Mouse (Mus musculus) stomach, adult 2 months (tissue): ENCODE measurements around the gene Tgm2. TPM values are rescaled to one million over a fixed set of nuclear protein-coding genes. Genes with fewer than 3 reads are reported as not detected.

Experiments
- polyA plus RNA-seq: library from polyadenylated mRNA; depleted of rRNA; stranded (reverse); fragments of >200 nt; gene quantifications from 2 replicates; pipeline ENCODE4 v1.2.3, GENCODE M21; 2012; rRNA removed

The Tgm2 gene
- 48.6 and 73.7 TPM in 2 replicates for polyA plus RNA-seq

GRCm38 (mm10) chr2:158146223-158146622 is at the start of gene Tgm2:
TSS of gene Tgm2 (minus strand) at chr2:158146436.

Other genes starting within 250 kb of the Tgm2 start
- 0.60 and 2.5 TPM in 2 replicates for gene Vstm2l, start 231.8 kb downstream of the Tgm2 start, polyA plus RNA-seq
- gene Tti1, start 118.0 kb downstream of the Tgm2 start, polyA plus RNA-seq: 4.9 and 7.5 TPM in 2 replicates
- 9.0 and 10.0 TPM in 2 replicates for gene Rprd1b, start 117.9 kb downstream of the Tgm2 start, polyA plus RNA-seq
- gene D630003M21Rik, start 82.8 kb upstream of the Tgm2 start, polyA plus RNA-seq: 1.8 and 2.1 TPM in 2 replicates
- gene Bpi, start 111.7 kb upstream of the Tgm2 start, polyA plus RNA-seq: 0.04 and 0.10 TPM in 2 replicates
- 3.6 and 4.2 TPM in 2 replicates for gene Lbp, start 160.1 kb upstream of the Tgm2 start, polyA plus RNA-seq
- gene Snhg11, start 229.2 kb upstream of the Tgm2 start, polyA plus RNA-seq: 0.69 and 0.85 TPM in 2 replicates